ENCODE assay signal across 9 mouse cellular contexts in genomic region chr9:54547536-54547935, GRCm38 (mm10). TPM values are rescaled to one million over a fixed set of nuclear protein-coding genes. Genes with fewer than 3 reads are reported as not detected.
A peak's percentile ranks its signal among the peaks of the same experiment; 100 is the strongest.
DNase-seq lines count a peak whose midpoint lies in the region; TF ChIP-seq lines count a peak whose summit lies in the region.
"Had no signal": no experiment of that assay in that cellular context is flagged by ENCODE, and none has a peak within 500 bp of the region (broad histone marks: within the 10 kb centered on the region; RNA-seq: fewer than 3 reads in every experiment).

No protein-coding gene starts in this region.

- intact Hi-C loops in left cerebral cortex, adult 2 months (cut with DNase I), result loop anchor here (1.0 to 5.0 kb wide), 2 partner anchors 60 to 109 kb away; no protein-coding TSS in a partner anchor

- no peak overlapping the region for H3K27ac ChIP-seq in left cerebral cortex, adult 2 months
- H3K27ac ChIP-seq: lung, embryonic 15.5 days had no signal

- DNase-seq in left cerebral cortex, adult 2 months (ENCODE audit: extremely low spot score in 1 of 2, low spot score in 2 of 2), result peak; percentile 54 to 61
- no peak for DNase-seq in left cerebral cortex, adult 11 months (ENCODE audit: low spot score)
- DNase-seq in MEL-GATA-1-ER (ENCODE audit: extremely low read depth, low read depth), result peak; percentile 46
- DNase-seq in cerebellum, adult 18-20 months, result peak; percentile 75 to 84
- peak; percentile 49 for DNase-seq in forelimb bud, embryonic 11.5 days (ENCODE audit: low read depth, low spot score)
- peak; percentile 69 to 80 for DNase-seq in kidney, postnatal 25 days
- DNase-seq in mesoderm, embryonic 11.5 days (ENCODE audit: low read depth, low spot score), result peak; percentile 63
- DNase-seq in thymus, postnatal 0 days (ENCODE audit: low spot score), result peak; percentile 38

- H3K4me3 ChIP-seq in left cerebral cortex, adult 2 months, result no peak overlapping the region
- H3K4me3 ChIP-seq: lung, embryonic 15.5 days had no signal

- TF ChIP-seq CTCF in left cerebral cortex, adult 2 months (IDR thresholded peaks at IDR 0.05), result peak; percentile 89

RNA-seq across cellular contexts. Expression of gene Sh2d7, which starts 8.8 kb away (rescaled TPM):
- total RNA-seq in left cerebral cortex, adult 2 months (2021), result under 1 TPM in 1 of 2 experiments, not detected in 1; 0.11 TPM
- 0.09 and 0.13 TPM in 2 replicates for polyA plus RNA-seq in thymus, postnatal 0 days (2015; fragmentation: Nextera tagmentation; extraction: Ambion mirVana)
- polyA plus RNA-seq: lung, embryonic 15.5 days had no signal

RNA-seq across cellular contexts. Expression of gene Cib2, which starts 12.5 kb away (rescaled TPM):
- total RNA-seq in left cerebral cortex, adult 2 months (2021), result 10 to 100 TPM; 22.0 to 24.2 TPM
- 1.5 and 1.8 TPM in 2 replicates for polyA plus RNA-seq in thymus, postnatal 0 days (2015; fragmentation: Nextera tagmentation; extraction: Ambion mirVana)

RNA-seq across cellular contexts. Expression of gene Idh3a, which starts 38.6 kb away (rescaled TPM):
- 100 to 1,000 TPM; 179 to 187 TPM for total RNA-seq in left cerebral cortex, adult 2 months (2021)
- 145 and 149 TPM in 2 replicates for polyA plus RNA-seq in thymus, postnatal 0 days (2015; fragmentation: Nextera tagmentation; extraction: Ambion mirVana)

RNA-seq across cellular contexts. Expression of gene Dmxl2, which starts 46.1 kb away (rescaled TPM):
- 100 to 1,000 TPM; 203 to 220 TPM for total RNA-seq in left cerebral cortex, adult 2 months (2021)
- 1.0 and 1.1 TPM in 2 replicates for polyA plus RNA-seq in thymus, postnatal 0 days (2015; fragmentation: Nextera tagmentation; extraction: Ambion mirVana)
